Mouse (Mus musculus): Measurements from ENCODE around the gene C1rb. TPM values are rescaled to one million over a fixed set of nuclear protein-coding genes. Genes with fewer than 3 reads are reported as not detected.

Gene C1rb
- total RNA-seq, 2 experiments from 2014 or later: not detected

DNA sequence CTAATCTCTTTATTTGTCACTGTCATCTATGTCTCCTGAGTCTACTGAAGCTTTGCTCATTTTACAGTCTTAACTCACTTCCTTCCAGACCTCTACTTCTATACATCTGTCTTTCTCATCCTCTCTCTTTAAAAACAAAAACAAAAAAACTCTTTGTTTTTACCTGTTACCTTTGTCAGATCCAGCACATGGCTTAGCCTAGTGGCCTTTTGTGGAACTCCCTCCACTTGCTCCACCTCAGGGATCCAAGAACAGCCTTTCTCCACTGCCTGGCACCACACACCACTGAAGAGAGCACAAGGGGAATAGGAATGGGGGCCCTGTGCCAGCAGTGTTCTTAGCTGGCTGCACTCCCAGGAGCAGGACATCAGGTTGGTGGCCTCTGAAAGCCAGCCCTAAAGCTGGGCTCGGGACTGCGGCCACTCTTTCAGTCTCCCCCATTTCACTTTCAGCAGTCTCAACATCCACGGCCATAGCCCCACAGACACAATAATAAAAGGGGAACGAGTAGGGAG is 22.1 kb downstream of the C1rb start:
- no peak for ATAC-seq (replicated peaks; ENCODE audit: poor library complexity)

DNA sequence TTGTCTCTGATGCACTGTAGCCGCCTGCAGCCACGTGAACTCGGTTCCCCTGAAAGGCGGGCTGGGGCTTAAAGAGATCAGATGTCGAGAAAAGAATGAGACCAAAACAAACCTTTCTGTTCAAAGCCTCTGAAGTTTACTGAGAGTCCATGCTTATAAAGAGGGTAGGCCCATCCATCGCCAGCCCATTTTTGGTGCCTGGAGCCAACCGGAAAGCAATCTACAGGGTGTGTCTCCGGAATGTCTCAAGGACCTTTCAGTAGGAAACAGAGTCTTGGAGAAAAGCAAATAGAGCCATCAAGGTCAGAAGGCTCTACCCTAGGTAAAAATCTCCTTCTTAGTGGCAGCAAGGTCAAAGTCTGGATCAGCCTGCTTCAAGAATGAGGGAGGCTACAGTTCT is 23.0 kb downstream of the C1rb start:
- ATAC-seq (replicated peaks; ENCODE audit: poor library complexity): no peak

- ATAC-seq (replicated peaks; ENCODE audit: poor library complexity): no peak
Observed at GRCm38 (mm10) chr6:124602031-124602430, 31.9 kb downstream of the C1rb start.

DNA sequence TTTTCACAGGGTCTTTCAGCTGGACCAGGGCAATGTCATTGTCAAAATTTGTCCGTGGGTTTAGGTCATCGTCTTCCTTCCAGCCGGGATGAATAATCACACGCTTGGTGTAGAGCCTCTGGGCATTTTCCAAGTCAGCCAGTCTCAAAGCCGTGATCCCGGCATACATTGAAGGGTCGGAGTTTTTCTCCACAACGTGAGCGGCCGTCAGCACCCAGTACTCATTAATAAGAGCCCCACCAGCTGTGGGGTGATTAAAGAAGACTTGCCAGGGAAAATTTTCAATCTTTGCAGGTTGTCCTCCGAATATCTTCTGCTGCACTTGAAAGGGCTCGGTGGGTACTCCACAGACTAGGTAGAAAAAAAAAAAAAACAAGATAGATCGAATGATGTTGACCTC is 55.5 kb downstream of the C1rb start:
- no peak for ATAC-seq (replicated peaks; ENCODE audit: poor library complexity)

- ATAC-seq (replicated peaks; ENCODE audit: poor library complexity): peak; percentile 57
Observed at GRCm38 (mm10) chr6:124626184-124626583, 56.1 kb downstream of the C1rb start.

- peak; percentile 48 for ATAC-seq (replicated peaks; ENCODE audit: poor library complexity)
Observed at GRCm38 (mm10) chr6:124630763-124631162, 60.7 kb downstream of the C1rb start.

Other genes with a start within 250 kb of the C1rb start
- gene Pex5, start 155.2 kb upstream of the C1rb start, total RNA-seq (2015): 15.5 and 20.7 TPM in 2 replicates
- 18.9 and 20.6 TPM in 2 replicates for gene Pex5, start 155.2 kb upstream of the C1rb start, total RNA-seq (2017)
- 5.1 and 8.7 TPM in 2 replicates for gene Clstn3, start 105.5 kb upstream of the C1rb start, total RNA-seq (2015)
- 6.8 and 10.4 TPM in 2 replicates for gene Clstn3, start 105.5 kb upstream of the C1rb start, total RNA-seq (2017)
- gene C1rl, start 77.2 kb upstream of the C1rb start, total RNA-seq (2015): 3.3 and 3.5 TPM in 2 replicates
- 5.6 and 6.8 TPM in 2 replicates for gene C1rl, start 77.2 kb upstream of the C1rb start, total RNA-seq (2017)
- 2.8 and 3.3 TPM in 2 replicates for gene C1ra, start 57.9 kb upstream of the C1rb start, total RNA-seq (2015)
- gene C1ra, start 57.9 kb upstream of the C1rb start, total RNA-seq (2017): 3.5 and 4.0 TPM in 2 replicates
- gene C1s1, start 27.9 kb upstream of the C1rb start, total RNA-seq (2015): not detected in 2 replicates
- gene C1s1, start 27.9 kb upstream of the C1rb start, total RNA-seq (2017): not detected in 2 replicates
- not detected in 2 replicates for gene C1s2, start 65.8 kb downstream of the C1rb start, total RNA-seq (2015)
- gene C1s2, start 65.8 kb downstream of the C1rb start, total RNA-seq (2017): not detected in 2 replicates
- gene Lpcat3, start 92.7 kb downstream of the C1rb start, total RNA-seq (2015): 38.4 and 40.7 TPM in 2 replicates
- gene Lpcat3, start 92.7 kb downstream of the C1rb start, total RNA-seq (2017): 27.8 and 28.8 TPM in 2 replicates
- gene Emg1, start 141.9 kb downstream of the C1rb start, total RNA-seq (2015): 204 and 205 TPM in 2 replicates
- 304 and 317 TPM in 2 replicates for gene Emg1, start 141.9 kb downstream of the C1rb start, total RNA-seq (2017)
- 229 and 271 TPM in 2 replicates for gene Phb2, start 142.0 kb downstream of the C1rb start, total RNA-seq (2015)
- gene Phb2, start 142.0 kb downstream of the C1rb start, total RNA-seq (2017): 335 and 374 TPM in 2 replicates
- 115 and 121 TPM in 2 replicates for gene Ptpn6, start 168.4 kb downstream of the C1rb start, total RNA-seq (2015)
- gene Ptpn6, start 168.4 kb downstream of the C1rb start, total RNA-seq (2017): 398 and 466 TPM in 2 replicates
- 171 and 179 TPM in 2 replicates for gene Grcc10, start 171.1 kb downstream of the C1rb start, total RNA-seq (2015)
- gene Grcc10, start 171.1 kb downstream of the C1rb start, total RNA-seq (2017): 99.5 and 133 TPM in 2 replicates
- gene Gm45234, start 185.7 kb downstream of the C1rb start, total RNA-seq (2015): not detected in 2 replicates
- not detected in 2 replicates for gene Gm45234, start 185.7 kb downstream of the C1rb start, total RNA-seq (2017)
- 25.2 and 25.7 TPM in 2 replicates for gene Atn1, start 186.2 kb downstream of the C1rb start, total RNA-seq (2015)
- gene Atn1, start 186.2 kb downstream of the C1rb start, total RNA-seq (2017): 1.2 and 2.9 TPM in 2 replicates
- not detected in 2 replicates for gene Eno2, start 199.4 kb downstream of the C1rb start, total RNA-seq (2015)
- gene Eno2, start 199.4 kb downstream of the C1rb start, total RNA-seq (2017): not detected in 2 replicates
- gene Lrrc23, start 209.4 kb downstream of the C1rb start, total RNA-seq (2015): not detected in 2 replicates
- 0.17 TPM in 1 of 2 replicates, not detected in the other for gene Lrrc23, start 209.4 kb downstream of the C1rb start, total RNA-seq (2017)
- 1.6 and 2.2 TPM in 2 replicates for gene Spsb2, start 238.4 kb downstream of the C1rb start, total RNA-seq (2015)
- gene Spsb2, start 238.4 kb downstream of the C1rb start, total RNA-seq (2017): 6.0 and 9.0 TPM in 2 replicates
- 279 and 298 TPM in 2 replicates for gene Tpi1, start 244.0 kb downstream of the C1rb start, total RNA-seq (2015)
- gene Tpi1, start 244.0 kb downstream of the C1rb start, total RNA-seq (2017): 240 and 287 TPM in 2 replicates

All from megakaryocyte progenitor cell, adult 5-6 weeks (primary cell).